Mouse (Mus musculus): ENCODE results near the gene Cops3. TPM values are rescaled to one million over a fixed set of nuclear protein-coding genes. Genes with fewer than 3 reads are reported as not detected.

Gene Cops3
- polyA plus RNA-seq, 1 experiment: 24.5 TPM

- no peak for TF ChIP-seq GATA1 (IDR thresholded peaks at IDR 0.05; ENCODE audit: low read length)
These were observed 68.9 kb downstream of the Cops3 start for GRCm38 (mm10) chr11:59770753-59771152.

DNA sequence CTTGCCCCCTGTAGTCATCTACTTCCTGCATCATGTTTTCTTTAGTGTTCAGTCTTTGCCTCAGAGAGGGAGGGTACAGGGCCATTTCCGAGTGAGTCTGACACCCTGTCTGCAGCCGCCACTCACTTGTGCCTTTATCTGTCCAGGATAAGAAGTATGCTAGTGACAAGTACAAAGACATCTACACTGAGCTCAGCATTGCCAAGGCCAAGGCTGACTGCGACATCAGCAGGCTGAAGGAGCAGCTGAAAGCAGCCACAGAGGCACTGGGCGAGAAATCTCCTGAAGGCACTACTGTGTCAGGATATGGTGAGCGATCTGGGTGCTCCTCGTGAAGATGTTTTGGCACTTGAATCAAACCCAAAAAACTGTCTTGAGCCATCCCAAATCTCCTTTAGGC, 69.9 kb downstream of the Cops3 start:
- TF ChIP-seq GATA1 (IDR thresholded peaks at IDR 0.05; ENCODE audit: low read length): no peak

- no peak for TF ChIP-seq GATA1 (IDR thresholded peaks at IDR 0.05; ENCODE audit: low read length)
These were observed 70.3 kb downstream of the Cops3 start for GRCm38 (mm10) chr11:59769307-59769706.

Other genes starting within 250 kb of the Cops3 start
- not detected in 2 replicates for gene Olfr223, start 246.5 kb downstream of the Cops3 start, polyA plus RNA-seq (2012)
- 48.1 and 53.1 TPM in 2 replicates for gene Mprip, start 178.5 kb downstream of the Cops3 start, polyA plus RNA-seq (2012)
- gene Pld6, start 52.2 kb downstream of the Cops3 start, polyA plus RNA-seq (2012): not detected in 2 replicates
- gene Flcn, start 29.8 kb downstream of the Cops3 start, polyA plus RNA-seq (2012): 27.8 and 32.6 TPM in 2 replicates
- 13.3 and 13.7 TPM in 2 replicates for gene Nt5m, start 391 bp downstream of the Cops3 start, polyA plus RNA-seq (2012)
- 74.8 and 98.3 TPM in 2 replicates for gene Med9, start 108.4 kb upstream of the Cops3 start, polyA plus RNA-seq (2012)
- gene Rasd1, start 125.1 kb upstream of the Cops3 start, polyA plus RNA-seq (2012): 0.04 TPM in 1 of 2 replicates, not detected in the other
- gene Pemt, start 206.7 kb upstream of the Cops3 start, polyA plus RNA-seq (2012): 1.3 and 10.0 TPM in 2 replicates